Mouse (Mus musculus): Measurements from ENCODE around the gene Dusp6. TPM values are rescaled to one million over a fixed set of nuclear protein-coding genes. Genes with fewer than 3 reads are reported as not detected.

Gene Dusp6
- polyA plus RNA-seq, 1 experiment from 2014 or later, result 5.0 TPM

DNA sequence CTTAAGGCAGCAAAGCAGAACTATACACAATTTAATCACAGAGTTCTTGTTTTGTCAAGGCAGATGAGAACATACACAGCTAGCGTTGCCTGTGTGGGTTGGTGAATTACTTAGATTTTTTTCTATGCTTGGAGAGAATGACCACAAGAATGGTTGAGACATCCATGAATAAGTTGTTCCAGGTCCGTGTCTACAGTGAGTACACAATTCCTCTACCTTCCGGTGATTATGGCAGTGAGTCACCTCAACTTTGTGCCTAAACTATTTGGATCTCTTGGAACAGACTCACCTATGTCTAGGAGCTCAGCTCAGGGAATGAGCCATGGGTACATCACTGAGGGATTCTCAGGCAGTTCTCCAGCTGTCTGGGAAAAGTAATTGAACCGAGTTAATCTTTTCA lies 45.8 kb downstream of the Dusp6 start:
- Histone ChIP-seq H3K79me2 (ENCODE audit: inconsistent target) (no peaks in the 10 kb centered on the region), H3K4me3 (ENCODE audit: inconsistent target) (no peak overlapping the region), H3K27ac (no peak overlapping the region), H3K36me3 (ENCODE audit: inconsistent target) (no peaks in the 10 kb centered on the region)
- WGBS (ENCODE audit: missing documents), result 93% methylated on average over 4 of the region's 4 CpGs

DNA sequence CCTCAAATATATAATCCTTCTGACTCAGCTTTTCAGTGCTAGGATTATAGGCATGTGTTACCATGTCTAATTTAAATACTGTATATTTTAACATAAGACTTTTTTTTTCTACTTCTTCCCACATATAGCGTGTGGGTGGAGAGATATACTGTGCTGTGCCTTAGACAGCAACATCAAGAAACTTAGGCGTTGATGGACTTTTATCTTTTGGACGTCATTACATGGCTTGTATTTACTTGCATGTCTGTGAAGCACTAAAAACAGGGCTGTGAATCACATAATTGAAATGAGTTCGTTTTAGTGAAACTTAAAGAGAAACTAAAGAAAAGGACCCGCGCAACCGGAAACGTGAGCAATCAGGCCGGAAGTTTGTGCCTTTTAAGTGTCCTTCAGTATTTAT lies 46.6 kb downstream of the Dusp6 start:
- WGBS (ENCODE audit: missing documents), result 89% methylated on average over 9 of the region's 9 CpGs
- no peaks in the 10 kb centered on the region for H3K79me2 ChIP-seq (ENCODE audit: inconsistent target)
- H3K36me3 ChIP-seq (ENCODE audit: inconsistent target), result no peaks in the 10 kb centered on the region
- H3K4me3 ChIP-seq (ENCODE audit: inconsistent target), result no peak overlapping the region
- H3K27ac ChIP-seq, result no peak overlapping the region

DNA sequence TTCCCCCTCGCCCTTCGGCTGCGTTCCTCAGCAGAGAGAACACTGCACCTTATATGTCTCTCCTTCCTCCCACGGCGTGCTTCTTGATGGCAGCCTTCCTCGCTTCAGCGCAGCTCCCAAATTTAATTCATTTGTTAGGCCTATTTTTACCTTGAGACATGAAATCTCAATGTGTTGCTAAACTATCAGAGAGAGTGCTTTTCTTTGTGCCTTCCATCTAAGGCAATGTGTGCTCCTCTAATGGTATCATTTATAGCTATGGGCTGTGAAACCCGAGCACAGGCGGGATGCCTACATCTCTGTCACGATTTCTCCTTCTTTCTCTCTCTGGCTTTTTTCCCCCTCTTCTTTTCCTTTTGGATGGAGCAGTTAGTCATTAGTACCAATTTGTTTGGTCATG lies 47.2 kb downstream of the Dusp6 start:
- Histone ChIP-seq H3K36me3 (ENCODE audit: inconsistent target) (no peaks in the 10 kb centered on the region), H3K79me2 (ENCODE audit: inconsistent target) (no peaks in the 10 kb centered on the region)
- WGBS (ENCODE audit: missing documents), result 94% methylated on average over 10 of the region's 10 CpGs

DNA sequence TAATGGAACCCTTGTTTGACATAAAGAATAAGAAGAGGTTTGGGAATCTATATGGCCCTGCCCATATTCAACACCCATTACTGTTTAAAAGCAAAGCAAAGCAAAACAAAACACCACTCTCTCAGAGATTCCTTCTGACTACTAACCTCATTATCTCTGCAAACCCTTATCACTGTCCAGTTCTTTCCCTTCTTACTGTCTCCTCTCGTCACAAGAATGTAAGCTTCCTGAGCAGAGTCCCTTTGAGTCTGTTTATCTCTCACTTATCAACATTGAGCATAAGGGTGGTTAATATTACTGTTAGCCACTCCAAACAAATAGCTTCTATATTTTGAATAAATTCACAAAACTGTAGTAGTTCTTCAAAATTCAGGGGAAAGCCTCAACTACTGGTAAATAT lies 48.9 kb downstream of the Dusp6 start:
- 100% methylated on average over 1 of the region's 1 CpGs for WGBS (ENCODE audit: missing documents)
- Histone ChIP-seq H3K27ac (no peak overlapping the region), H3K36me3 (ENCODE audit: inconsistent target) (no peaks in the 10 kb centered on the region), H3K79me2 (ENCODE audit: inconsistent target) (no peaks in the 10 kb centered on the region), H3K4me3 (ENCODE audit: inconsistent target) (no peak overlapping the region)

More for the DNA sequence above, 47.2 kb downstream of the Dusp6 start:
- Histone ChIP-seq H3K27ac (no peak overlapping the region), H3K4me3 (ENCODE audit: inconsistent target) (no peak overlapping the region)

DNA sequence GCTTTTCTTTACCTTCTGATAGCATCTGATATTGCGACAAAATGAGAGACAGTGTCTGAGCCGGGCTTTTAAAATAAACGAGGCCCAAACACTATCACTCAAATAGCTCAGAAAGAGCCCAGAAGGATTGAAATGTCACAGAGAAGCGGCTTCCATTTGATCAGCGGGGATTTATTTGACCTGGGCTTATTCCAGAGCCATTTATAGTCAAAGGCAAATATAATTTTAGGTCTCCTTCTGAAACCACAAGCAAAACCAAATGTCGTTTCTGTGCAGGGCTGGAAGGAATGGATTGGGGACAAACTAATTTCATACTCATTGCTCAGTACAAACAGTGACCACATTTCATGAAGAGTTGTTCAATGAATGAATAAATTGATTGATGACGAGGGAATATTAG lies 51.3 kb downstream of the Dusp6 start:
- H3K36me3 ChIP-seq (ENCODE audit: inconsistent target), result no peaks in the 10 kb centered on the region
- WGBS (ENCODE audit: missing documents), result 82% methylated on average over 7 of the region's 7 CpGs
- no peak overlapping the region for H3K27ac ChIP-seq
- H3K4me3 ChIP-seq (ENCODE audit: inconsistent target), result no peak overlapping the region
- H3K79me2 ChIP-seq (ENCODE audit: inconsistent target), result no peaks in the 10 kb centered on the region

DNA sequence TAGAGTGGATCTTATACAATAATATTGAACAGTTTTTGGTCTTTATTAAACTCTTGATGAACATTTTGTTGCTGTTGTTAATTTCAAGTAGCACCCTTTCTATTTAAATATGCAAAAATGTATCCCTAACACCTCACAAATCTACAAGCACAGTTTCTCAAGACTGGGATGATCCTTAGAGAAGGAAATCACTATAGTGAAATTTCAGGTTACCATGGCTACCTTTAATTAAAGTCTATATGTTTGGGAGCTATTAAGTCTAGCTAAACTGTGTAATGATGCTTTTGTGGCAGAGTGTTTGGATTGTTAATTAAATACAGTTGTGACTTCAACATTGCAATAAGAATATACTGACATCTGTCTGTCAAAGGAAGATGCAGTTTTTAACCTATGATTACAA lies 54.0 kb downstream of the Dusp6 start:
- H3K4me3 ChIP-seq (ENCODE audit: inconsistent target), result no peak overlapping the region
- H3K27ac ChIP-seq, result no peak overlapping the region
- no peaks in the 10 kb centered on the region for H3K79me2 ChIP-seq (ENCODE audit: inconsistent target)
- no peaks in the 10 kb centered on the region for H3K36me3 ChIP-seq (ENCODE audit: inconsistent target)

Other genes with a start within 250 kb of the Dusp6 start
- 12.0 to 22.8 TPM (median 12.8 TPM) in 3 replicates for gene Poc1b, start 156.2 kb upstream of the Dusp6 start, polyA plus RNA-seq (2018)
- gene Galnt4, start 155.1 kb upstream of the Dusp6 start, polyA plus RNA-seq (2018), result 12.3 to 14.2 TPM (median 13.0 TPM) in 3 replicates
- gene Phxr2, start 136.9 kb upstream of the Dusp6 start, polyA plus RNA-seq (2018), result not detected in 3 replicates